Mouse (Mus musculus): ENCODE measurements around the gene Hspa1a.
"Not testable (repeated sequence)": the region's sequence is repeated elsewhere in the genome, so short reads cannot be mapped to it uniquely, and the experiment has no call there.

DNA sequence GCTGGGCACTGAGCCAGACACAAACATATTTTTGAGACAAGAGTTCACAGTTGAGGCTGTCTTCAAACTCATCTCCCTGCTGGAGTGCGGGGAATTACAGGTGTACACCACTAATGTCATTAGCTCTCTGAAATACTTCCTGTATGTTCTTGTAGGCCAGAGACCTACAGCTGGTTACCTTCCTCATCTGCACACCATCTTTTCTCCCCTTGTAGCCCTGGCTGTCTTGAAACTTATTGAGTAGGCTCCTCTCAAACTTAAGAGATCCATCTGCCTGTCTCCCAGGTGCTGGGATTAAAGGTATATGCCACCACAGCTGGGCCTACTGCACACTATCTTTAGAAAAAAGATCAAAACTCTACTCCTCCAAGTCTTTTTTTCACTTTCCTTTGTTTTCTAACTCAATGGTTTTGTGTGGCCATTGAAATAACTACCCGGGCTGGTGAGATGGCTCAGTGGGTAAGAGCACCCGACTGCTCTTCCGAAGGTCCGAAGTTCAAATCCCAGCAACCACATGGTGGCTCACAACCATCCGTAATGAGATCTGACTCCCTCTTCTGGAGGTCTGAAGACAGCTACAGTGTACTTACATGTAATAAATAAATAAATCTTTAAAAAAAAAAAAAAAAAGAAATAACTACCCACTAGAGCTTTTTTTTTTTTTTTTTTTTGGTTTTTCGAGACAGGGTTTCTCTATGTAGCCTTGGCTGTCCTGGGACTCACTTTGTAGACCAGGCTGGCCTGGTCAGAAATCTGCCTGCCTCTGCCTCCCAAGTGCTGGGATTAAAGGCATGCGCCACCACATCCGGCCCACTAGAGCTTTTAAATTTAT is 23.0 kb downstream of the Hspa1a start:
- not testable (repeated sequence) for TF ChIP-seq POLR2A (IDR thresholded peaks at IDR 0.05; ENCODE audit: insufficient read depth, low read length); CTCF (IDR thresholded peaks at IDR 0.05; ENCODE audit: low read depth, low read length)

Measured in ES-Bruce4 (cell line).